Mouse (Mus musculus) embryonic fibroblast, embryonic 13.5 days (primary cell): ENCODE results near the gene Acaa1a.

Source experiments
- CTCF ChIP-seq: IDR thresholded peaks from 2 replicates; pipeline ENCODE4 v1.5.1; 2011; ENCODE audit warnings: mild to moderate bottlenecking, control low read depth, low read length, moderate library complexity, borderline replicate concordance; ENCODE audit not compliant: insufficient read depth
- POLR2A ChIP-seq: IDR thresholded peaks from 2 replicates; pipeline ENCODE4 v1.6.1; 2011; ENCODE audit warnings: low read depth, mild to moderate bottlenecking, control low read depth, low read length, moderate library complexity

GRCm38 (mm10) chr9:119350531-119350930, 11.1 kb downstream of the Acaa1a start:
- TF ChIP-seq CTCF: no peak
- TF ChIP-seq POLR2A: no peak
